Mouse (Mus musculus) midbrain, embryonic 10.5 days (tissue): ENCODE results near the gene Zfp428. TPM values are rescaled to one million over a fixed set of nuclear protein-coding genes. Genes with fewer than 3 reads are reported as not detected.

Experiments
- DNase-seq: peaks from one replicate; pipeline ENCODE4 v3.0.0-alpha.2; 2017; ENCODE audit warnings: low spot score
- H3K27ac ChIP-seq: fragments of 300-500 bp; sonication (generic); replicated peaks from 2 replicates; pipeline ENCODE4 v1.5.1; 2016; ENCODE audit warnings: mild to moderate bottlenecking
- H3K27me3 ChIP-seq: fragments of 300-500 bp; sonication (generic); 2 replicates; pipeline ENCODE4 v1.6.1; 2016; ENCODE audit warnings: low read depth, mild to moderate bottlenecking; ENCODE audit not compliant: poor library complexity, severe bottlenecking
- H3K36me3 ChIP-seq: fragments of 300-500 bp; sonication (generic); 2 replicates; pipeline ENCODE4 v1.6.1; 2016; ENCODE audit warnings: mild to moderate bottlenecking, moderate library complexity
- H3K4me1 ChIP-seq: fragments of 300-500 bp; sonication (generic); 2 replicates; pipeline ENCODE4 v1.6.1; 2016
- H3K4me3 ChIP-seq: fragments of 300-500 bp; sonication (generic); 2 replicates; pipeline ENCODE4 v1.5.1; 2016; ENCODE audit warnings: mild to moderate bottlenecking, moderate library complexity
- H3K9me3 ChIP-seq: fragments of 300-500 bp; sonication (generic); replicated peaks from 2 replicates; pipeline ENCODE4 v1.6.1; 2016; ENCODE audit warnings: mild to moderate bottlenecking
- WGBS: fragments of 180-500 bp; shearing (Covaris S2); methylation state at CpG from one replicate; pipeline ENCODE4 v1.1.7; 2016; 5-methylcytosine and 5-hydroxymethylcytosine counted together
- polyA plus RNA-seq: library from polyadenylated mRNA; unstranded; fragments of >200 nt; fragmentation: Nextera tagmentation; extraction: Ambion mirVana; gene quantifications from 2 replicates; pipeline ENCODE4 v1.2.1, GENCODE M21; 2016

Zfp428 gene
- polyA plus RNA-seq, 1 experiment from 2014 or later: 116 TPM

- 78% methylated on average over 9 of the region's 9 CpGs for WGBS
- H3K36me3 ChIP-seq: peaks cover 14% of the 10 kb centered on the region
- H3K9me3 ChIP-seq: no peaks in the 10 kb centered on the region
- H3K4me1 ChIP-seq: peaks cover 62% of the 10 kb centered on the region
- H3K27ac ChIP-seq: peak overlapping the region; percentile 81; the same call in 1 of the 2 replicates
- H3K4me3 ChIP-seq: peak overlapping the region; percentile 9; the same call in 1 of the 2 replicates
- no peak for DNase-seq
- H3K27me3 ChIP-seq: peaks cover 44% of the 10 kb centered on the region
These were observed 21.3 kb upstream of the Zfp428 start for GRCm38 (mm10) chr7:24485481-24485880.

GRCm38 (mm10) chr7:24486654-24487130 is 20.1 kb upstream of the Zfp428 start:
- H3K27ac ChIP-seq: peak overlapping the region; percentile 81
- WGBS: 72% methylated on average over 9 of the region's 9 CpGs
- DNase-seq: no peak

GRCm38 (mm10) chr7:24487403-24487802 is 19.4 kb upstream of the Zfp428 start:
- peaks cover 26% of the 10 kb centered on the region for H3K27me3 ChIP-seq
- no peak overlapping the region for H3K4me3 ChIP-seq
- H3K36me3 ChIP-seq: peaks cover 31% of the 10 kb centered on the region
- H3K4me1 ChIP-seq: peaks cover 48% of the 10 kb centered on the region
- H3K27ac ChIP-seq: peak overlapping the region; percentile 81
- 50% methylated on average over 3 of the region's 3 CpGs for whole genome bisulfite sequencing
- DNase-seq: no peak
- H3K9me3 ChIP-seq: no peaks in the 10 kb centered on the region

More at GRCm38 (mm10) chr7:24486654-24487130, 20.1 kb upstream of the Zfp428 start:
- Histone ChIP-seq H3K36me3 (peaks cover 23% of the 10 kb centered on the region), H3K27me3 (peaks cover 32% of the 10 kb centered on the region), H3K4me3 (peak overlapping the region; percentile 35; the same call in 1 of the 2 replicates), H3K9me3 (no peaks in the 10 kb centered on the region), H3K4me1 (peaks cover 50% of the 10 kb centered on the region)

- no peaks in the 10 kb centered on the region for H3K9me3 ChIP-seq
- H3K4me1 ChIP-seq: peaks cover 41% of the 10 kb centered on the region
- DNase-seq: no peak
- 88% methylated on average over 8 of the region's 8 CpGs for WGBS
- H3K4me3 ChIP-seq: no peak overlapping the region
- peaks cover 31% of the 10 kb centered on the region for H3K36me3 ChIP-seq
- H3K27ac ChIP-seq: no peak overlapping the region
- peaks cover 18% of the 10 kb centered on the region; the same call in 1 of the 2 replicates for H3K27me3 ChIP-seq
These were observed 18.5 kb upstream of the Zfp428 start for GRCm38 (mm10) chr7:24488303-24488702.

GRCm38 (mm10) chr7:24499856-24500577 is 6.8 kb upstream of the Zfp428 start:
- WGBS: 15% methylated on average over 43 of the region's 43 CpGs
- peak overlapping the region; percentile 36 for H3K4me3 ChIP-seq
- H3K27me3 ChIP-seq: peaks cover 66% of the 10 kb centered on the region
- peaks cover 39% of the 10 kb centered on the region for H3K36me3 ChIP-seq
- peaks cover 8% of the 10 kb centered on the region; the same call in 1 of the 2 replicates for H3K9me3 ChIP-seq
- H3K27ac ChIP-seq: no peak overlapping the region
- peak; percentile 38 for DNase-seq
- H3K4me1 ChIP-seq: peaks cover 34% of the 10 kb centered on the region

- WGBS: 33% methylated on average over 7 of the region's 7 CpGs
- Histone ChIP-seq H3K27ac (no peak overlapping the region), H3K27me3 (peaks cover 66% of the 10 kb centered on the region), H3K4me1 (peaks cover 44% of the 10 kb centered on the region), H3K4me3 (no peak overlapping the region), H3K9me3 (peaks cover 8% of the 10 kb centered on the region; the same call in 1 of the 2 replicates), H3K36me3 (peaks cover 38% of the 10 kb centered on the region)
- peak; percentile 51 for DNase-seq
These were observed 5.9 kb upstream of the Zfp428 start for GRCm38 (mm10) chr7:24500929-24501328.

- Histone ChIP-seq H3K27me3 (peaks cover 66% of the 10 kb centered on the region), H3K4me1 (peaks cover 49% of the 10 kb centered on the region), H3K4me3 (no peak overlapping the region), H3K9me3 (peaks cover 8% of the 10 kb centered on the region; the same call in 1 of the 2 replicates), H3K36me3 (peaks cover 38% of the 10 kb centered on the region), H3K27ac (no peak overlapping the region)
- DNase-seq: no peak
- 47% methylated on average over 21 of the region's 21 CpGs for WGBS
These were observed 5.3 kb upstream of the Zfp428 start for GRCm38 (mm10) chr7:24501492-24501891.

- H3K4me1 ChIP-seq: peaks cover 62% of the 10 kb centered on the region
- peak overlapping the region; percentile 96; the same call in 1 of the 2 replicates for H3K27ac ChIP-seq
- peaks cover 33% of the 10 kb centered on the region for H3K36me3 ChIP-seq
- peaks cover 43% of the 10 kb centered on the region for H3K27me3 ChIP-seq
- H3K9me3 ChIP-seq: peaks cover 8% of the 10 kb centered on the region; the same call in 1 of the 2 replicates
- H3K4me3 ChIP-seq: 0 out of 2 replicates have a peak overlapping the region, but pooled peaks have one; percentile 27
- WGBS: 24% methylated on average over 10 of the region's 10 CpGs
- DNase-seq: no peak
These were observed 2.8 kb upstream of the Zfp428 start for GRCm38 (mm10) chr7:24504004-24504403.

- Histone ChIP-seq H3K9me3 (peaks cover 8% of the 10 kb centered on the region; the same call in 1 of the 2 replicates), H3K36me3 (peaks cover 33% of the 10 kb centered on the region), H3K27me3 (peaks cover 35% of the 10 kb centered on the region), H3K4me3 (0 out of 2 replicates have a peak overlapping the region, but pooled peaks have one; percentile 65), H3K4me1 (peaks cover 56% of the 10 kb centered on the region), H3K27ac (peak overlapping the region; percentile 96)
- DNase-seq: no peak
- 13% methylated on average over 4 of the region's 4 CpGs for WGBS
These were observed 1.9 kb upstream of the Zfp428 start for GRCm38 (mm10) chr7:24504868-24505267.

GRCm38 (mm10) chr7:24505447-24506064 is 1.2 kb upstream of the Zfp428 start:
- peaks cover 4% of the 10 kb centered on the region; the same call in 1 of the 2 replicates for H3K9me3 ChIP-seq
- 12% methylated on average over 15 of the region's 15 CpGs for WGBS
- H3K4me3 ChIP-seq: peak overlapping the region; percentile 65
- peak overlapping the region; percentile 96 for H3K27ac ChIP-seq
- no peak for DNase-seq
- peaks cover 49% of the 10 kb centered on the region for H3K4me1 ChIP-seq
- H3K27me3 ChIP-seq: peaks cover 28% of the 10 kb centered on the region
- peaks cover 35% of the 10 kb centered on the region for H3K36me3 ChIP-seq

- WGBS: 14% methylated on average over 3 of the region's 3 CpGs
- H3K27me3 ChIP-seq: peaks cover 23% of the 10 kb centered on the region
- peak overlapping the region; percentile 65 for H3K4me3 ChIP-seq
- no peak for DNase-seq
- H3K9me3 ChIP-seq: no peaks in the 10 kb centered on the region
- peak overlapping the region; percentile 96 for H3K27ac ChIP-seq
- H3K36me3 ChIP-seq: peaks cover 35% of the 10 kb centered on the region
- peaks cover 49% of the 10 kb centered on the region for H3K4me1 ChIP-seq
These were observed 744 bp upstream of the Zfp428 start for GRCm38 (mm10) chr7:24506065-24506459.

- H3K27ac ChIP-seq: peak overlapping the region; percentile 96
- H3K4me3 ChIP-seq: peak overlapping the region; percentile 65
- H3K4me1 ChIP-seq: peaks cover 49% of the 10 kb centered on the region
- DNase-seq: no peak
- peaks cover 19% of the 10 kb centered on the region for H3K27me3 ChIP-seq
- under 1% methylated on average over 12 of the region's 12 CpGs for WGBS
- peaks cover 35% of the 10 kb centered on the region for H3K36me3 ChIP-seq
- no peaks in the 10 kb centered on the region for H3K9me3 ChIP-seq
These were observed 349 bp upstream of the Zfp428 start for GRCm38 (mm10) chr7:24506476-24506837.
